Mouse (Mus musculus) brain, embryonic 14.5 days (tissue): ENCODE results near the gene Atp5g2. TPM values are rescaled to one million over a fixed set of nuclear protein-coding genes. Genes with fewer than 3 reads are reported as not detected.

Experiments used
- DNase-seq: peaks from one replicate; pipeline ENCODE4 v3.0.0-alpha.2; 2011; ENCODE audit warnings: low read depth
- CTCF ChIP-seq: fragments of 200-500 bp; IDR thresholded peaks from 2 replicates; pipeline ENCODE4 v1.5.1; 2012; ENCODE audit warnings: inconsistent platforms, mild to moderate bottlenecking, moderate library complexity, borderline replicate concordance; ENCODE audit not compliant: insufficient read depth, insufficient read length; ENCODE audit errors: extremely low read depth
- POLR2A ChIP-seq: fragments of 200-500 bp; IDR thresholded peaks from 2 replicates; pipeline ENCODE4 v1.6.1; 2012; ENCODE audit warnings: mild to moderate bottlenecking, inconsistent platforms, borderline replicate concordance; ENCODE audit not compliant: poor library complexity, insufficient read depth, insufficient read length, severe bottlenecking; ENCODE audit errors: extremely low read depth
- polyA plus RNA-seq: library from polyadenylated mRNA; depleted of rRNA; stranded (reverse); fragments of >200 nt; gene quantifications from 2 replicates; pipeline ENCODE4 v1.2.3, GENCODE M21; 2012; rRNA removed

Atp5g2 gene
- 462 and 655 TPM in 2 replicates for polyA plus RNA-seq

GRCm38 (mm10) chr15:102672215-102673071, at the start of gene Atp5g2:
Gene Atp5g2 (minus strand): TSS chr15:102672352.
- no peak; the same call in 1 of the 2 replicates for TF ChIP-seq POLR2A
- no peak for TF ChIP-seq CTCF
- peak; percentile 77 for DNase-seq

GRCm38 (mm10) chr15:102721016-102721898, 49.1 kb upstream of the Atp5g2 start:
- DNase-seq, result no peak
- TF ChIP-seq CTCF (no peak), POLR2A (no peak)

DNA sequence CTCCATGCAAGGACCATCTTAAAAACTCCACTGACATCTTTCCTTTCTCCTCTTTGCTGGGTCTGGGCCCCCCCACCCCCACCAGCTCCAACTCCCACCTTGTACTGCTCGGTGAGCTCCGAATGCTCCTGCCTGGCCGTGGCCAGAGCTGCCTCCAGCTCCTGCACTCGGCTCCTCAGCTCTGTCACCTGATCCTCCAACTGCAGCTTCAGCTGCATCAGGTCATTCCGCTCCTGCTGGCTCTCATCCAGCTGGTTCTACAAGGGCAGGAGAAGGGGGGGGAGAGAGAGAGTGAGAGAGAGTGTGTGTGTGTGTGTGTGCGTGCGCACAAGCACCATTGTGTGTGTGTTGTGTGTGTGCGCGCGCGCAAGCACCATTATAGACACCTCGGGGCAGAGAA, 44.0 kb upstream of the Atp5g2 start:
- DNase-seq, result peak; percentile 54
- TF ChIP-seq POLR2A (no peak), CTCF (no peak)

GRCm38 (mm10) chr15:102707736-102708269, 35.7 kb upstream of the Atp5g2 start:
- peak; percentile 58 for DNase-seq

GRCm38 (mm10) chr15:102705923-102706503, 33.9 kb upstream of the Atp5g2 start:
- peak; percentile 61 for DNase-seq
- no peak for TF ChIP-seq CTCF
- TF ChIP-seq POLR2A, result no peak

More at GRCm38 (mm10) chr15:102707736-102708269, 35.7 kb upstream of the Atp5g2 start:
- TF ChIP-seq POLR2A (no peak), CTCF (no peak)

GRCm38 (mm10) chr15:102705226-102705894, 33.2 kb upstream of the Atp5g2 start:
- DNase-seq, result peak; percentile 75
- TF ChIP-seq POLR2A (no peak), CTCF (no peak)

GRCm38 (mm10) chr15:102704806-102705205, 32.7 kb upstream of the Atp5g2 start:
- DNase-seq, result no peak
- TF ChIP-seq POLR2A (no peak), CTCF (no peak)

GRCm38 (mm10) chr15:102702972-102703371, 30.8 kb upstream of the Atp5g2 start:
- no peak for DNase-seq
- TF ChIP-seq CTCF (no peak), POLR2A (no peak)

DNA sequence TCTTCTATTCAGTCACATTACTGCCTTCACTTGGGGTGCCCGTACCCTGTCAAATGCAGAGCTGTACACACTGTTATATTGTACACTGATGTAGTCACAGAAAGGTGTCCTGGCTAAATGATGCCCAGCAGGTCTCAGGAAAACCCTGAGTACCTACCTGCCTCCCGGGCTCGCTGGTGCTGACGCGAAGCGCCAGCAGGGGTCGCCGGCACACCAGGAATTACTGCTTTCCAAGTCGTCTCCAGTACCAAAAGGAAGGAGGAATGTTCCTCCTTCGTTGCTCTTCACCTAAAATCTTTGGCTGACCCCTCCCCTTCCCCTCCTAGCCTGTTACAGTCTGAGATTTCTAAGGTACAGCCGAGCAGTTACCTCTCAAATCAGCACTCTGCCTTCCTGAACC, 26.0 kb upstream of the Atp5g2 start:
- DNase-seq, result peak; percentile 83
- peak; percentile 98 for TF ChIP-seq CTCF
- no peak for TF ChIP-seq POLR2A

DNA sequence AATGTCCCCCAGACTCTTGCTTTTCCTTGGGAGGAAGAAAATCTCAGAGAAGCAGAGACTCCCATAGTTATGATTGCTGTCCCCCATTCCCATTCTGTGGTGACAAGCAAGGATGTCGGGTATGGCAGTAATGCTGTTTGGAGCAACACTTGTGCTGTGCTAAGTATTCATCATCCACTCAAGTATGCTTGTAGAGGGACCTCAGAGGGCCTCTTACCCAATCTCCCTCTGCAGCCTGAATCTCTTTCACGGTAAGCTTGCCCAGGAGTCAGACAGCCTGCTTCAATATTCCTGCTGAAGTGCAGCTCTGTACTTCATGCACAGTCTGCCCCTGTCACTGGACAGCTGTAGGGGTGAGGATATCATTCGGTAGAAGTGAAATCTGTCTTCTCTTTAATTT, 24.7 kb upstream of the Atp5g2 start:
- no peak for TF ChIP-seq CTCF
- no peak for TF ChIP-seq POLR2A
- DNase-seq, result no peak

GRCm38 (mm10) chr15:102693600-102693999, 21.4 kb upstream of the Atp5g2 start:
- peak; percentile 95 for DNase-seq
- no peak for TF ChIP-seq CTCF
- no peak for TF ChIP-seq POLR2A
